In genomic region chr5:48345095-48345982, GRCm38 (mm10) we compare ENCODE assay signal across 8 mouse cellular contexts. TPM values are rescaled to one million over a fixed set of nuclear protein-coding genes. Genes with fewer than 3 reads are reported as not detected.
DNase-seq lines count a peak whose midpoint lies in the region; ATAC-seq and TF ChIP-seq lines count a peak whose summit lies in the region.
"Had no signal": no experiment of that assay in that cellular context is flagged by ENCODE, and none has a peak within 500 bp of the region (broad histone marks: within the 10 kb centered on the region; RNA-seq: fewer than 3 reads in every experiment).

No protein-coding gene starts in this region.

- no peaks in the 10 kb centered on the region for H3K4me1 ChIP-seq in hindbrain, embryonic 14.5 days (replicated peaks; ENCODE audit: control insufficient read depth, insufficient read depth, low read length)

- no peaks in the 10 kb centered on the region for H3K36me3 ChIP-seq in hindbrain, embryonic 14.5 days (replicated peaks; ENCODE audit: control insufficient read depth, insufficient read depth)

- DNase-seq in left cerebral cortex, adult 2 months (ENCODE audit: extremely low spot score in 1 of 2, low spot score in 2 of 2) = no peak
- no peak for DNase-seq in left cerebral cortex, postnatal 36 days (ENCODE audit: low spot score in 2 of 2)
- DNase-seq in brain, adult 2 months (ENCODE audit: low read depth, low spot score) = peak; percentile 53
- DNase-seq in hindbrain, embryonic 14.5 days (ENCODE audit: low spot score) = peak; percentile 84
- DNase-seq in naive thymus-derived CD4-positive, alpha-beta T cell, adult 2 months (ENCODE audit: low read depth) = peak; percentile 3
- no peak for DNase-seq in urinary bladder, postnatal 4 days (ENCODE audit: low spot score in 2 of 2)
- DNase-seq in left cerebral cortex, adult 8-10 months (ENCODE audit: low spot score in 2 of 2) = no peak

- H3K27ac ChIP-seq in left cerebral cortex, adult 2 months = no peak overlapping the region
- peak overlapping the region; percentile 48; the same call in 1 of the 2 replicates for H3K27ac ChIP-seq in hindbrain, embryonic 14.5 days
- H3K27ac ChIP-seq: macrophage had no signal

- WGBS in hindbrain, embryonic 14.5 days = 48% methylated on average over 5 of the region's 5 CpGs

- no peaks in the 10 kb centered on the region for H3K27me3 ChIP-seq in hindbrain, embryonic 14.5 days (ENCODE audit: control insufficient read depth, insufficient read depth, low read length)

- TF ChIP-seq CTCF in left cerebral cortex, adult 2 months (IDR thresholded peaks at IDR 0.05) = peak; percentile 72

- H3K4me2 ChIP-seq in hindbrain, embryonic 14.5 days (replicated peaks) = no peak overlapping the region

- no peak overlapping the region for H3K4me3 ChIP-seq in left cerebral cortex, adult 2 months
- H3K4me3 ChIP-seq in hindbrain, embryonic 14.5 days (replicated peaks; ENCODE audit: low read length) = no peak overlapping the region

- no peaks in the 10 kb centered on the region for H3K9me3 ChIP-seq in hindbrain, embryonic 14.5 days (ENCODE audit: control insufficient read depth, low read length)

- intact Hi-C loops in left cerebral cortex, adult 2 months (cut with DNase I) = loop anchor here (5.0 to 10.0 kb wide), 3 partner anchors 103 to 1901 kb away; no protein-coding TSS in a partner anchor
- intact Hi-C loops in left cerebral cortex, postnatal 36 days (cut with DNase I) = loop anchor here (10.0 kb wide), 2 partner anchors 211 to 361 kb away; partner anchors contain the start of gene Slit2

- peak; percentile 82 for ATAC-seq in hindbrain, embryonic 14.5 days (ENCODE audit: low FRiP score)

- peak overlapping the region; percentile 29; the same call in 1 of the 2 replicates for H3K9ac ChIP-seq in hindbrain, embryonic 14.5 days

RNA-seq across cellular contexts. Expression of gene 5730480H06Rik, which starts 17.6 kb away (rescaled TPM):
- 10 to 100 TPM; 17.3 to 18.2 TPM for total RNA-seq in left cerebral cortex, adult 2 months (2021)
- 10 to 100 TPM; 18.2 to 25.8 TPM for total RNA-seq in left cerebral cortex, postnatal 36 days (2021)
- 17.1 and 17.4 TPM in 2 replicates for polyA plus RNA-seq in hindbrain, embryonic 14.5 days (2014; fragmentation: Nextera tagmentation; extraction: Ambion mirVana)
- 10 to 100 TPM; 13.8 to 19.8 (median 16.4) TPM for total RNA-seq in left cerebral cortex, adult 8-10 months (2022)

Comparison
In these comparisons a context has a peak if more than half of its experiments do, and no peak if none do; other contexts are left out.
1. DNase-seq: peak in brain, adult 2 months (single experiment), hindbrain, embryonic 14.5 days (single experiment) and naive thymus-derived CD4-positive, alpha-beta T cell, adult 2 months (single experiment); none in left cerebral cortex, adult 2 months (0 of 2), left cerebral cortex, postnatal 36 days (0 of 2), urinary bladder, postnatal 4 days (0 of 2) and left cerebral cortex, adult 8-10 months (0 of 2).